Mouse (Mus musculus) lung, adult 2 months (tissue): Measurements from ENCODE around the gene Hoxd13.

Experiments
- CTCF ChIP-seq: fragments of 200-500 bp; IDR thresholded peaks from 2 replicates; pipeline ENCODE4 v1.5.1; 2011; ENCODE audit warnings: mild to moderate bottlenecking, low read length, control low read depth; ENCODE audit not compliant: insufficient read depth
- POLR2A ChIP-seq: fragments of 200-500 bp; IDR thresholded peaks from 2 replicates; pipeline ENCODE4 v1.6.1; 2011; ENCODE audit warnings: low read depth, mild to moderate bottlenecking, control low read depth, low read length, borderline replicate concordance; ENCODE audit errors: extremely low read depth

GRCm38 (mm10) chr2:74635412-74635811, 32.7 kb upstream of the Hoxd13 start:
- TF ChIP-seq CTCF, result no peak
- no peak for TF ChIP-seq POLR2A
